Mouse (Mus musculus): Measurements from ENCODE around the gene Sgf29.

GRCm38 (mm10) chr7:126602650-126603049 is 46.5 kb upstream of the Sgf29 start:
- no peak for TF ChIP-seq POLR2A (IDR thresholded peaks at IDR 0.05; ENCODE audit: borderline replicate concordance, low read depth, low read length)
- no peak for TF ChIP-seq CTCF (IDR thresholded peaks at IDR 0.05; ENCODE audit: low read depth, low read length)

Data from bone marrow macrophage, adult 2 months (primary cell).